Mouse (Mus musculus) liver, embryonic 16.5 days (tissue): ENCODE measurements around the gene Fam57b. TPM values are rescaled to one million over a fixed set of nuclear protein-coding genes. Genes with fewer than 3 reads are reported as not detected.

Source experiments
- ATAC-seq: fragments of 200-750 bp; cut with Nextera tagmentation; 2 replicates; pipeline ENCODE4 v1.8.0; 2017; ENCODE audit warnings: low read depth, mild to moderate bottlenecking, moderate number of reproducible peaks, moderate library complexity
- H3K27ac ChIP-seq: fragments of 300-500 bp; sonication (generic); 2 replicates; pipeline ENCODE4 v1.5.1; 2014; ENCODE audit warnings: mild to moderate bottlenecking, low read length
- H3K27me3 ChIP-seq: fragments of 300-500 bp; sonication (generic); 2 replicates; pipeline ENCODE4 v1.6.1; 2014; ENCODE audit warnings: low read depth, low read length, mixed read lengths; ENCODE audit not compliant: control insufficient read depth, insufficient read depth
- H3K36me3 ChIP-seq: fragments of 300-500 bp; sonication (generic); 2 replicates; pipeline ENCODE4 v1.6.1; 2014; ENCODE audit warnings: mild to moderate bottlenecking; ENCODE audit not compliant: control insufficient read depth, insufficient read depth
- H3K4me1 ChIP-seq: fragments of 300-500 bp; sonication (generic); 2 replicates; pipeline ENCODE4 v1.6.1; 2014; ENCODE audit warnings: low read depth, low read length, mixed read lengths; ENCODE audit not compliant: control insufficient read depth
- H3K4me2 ChIP-seq: fragments of 300-500 bp; sonication (generic); 2 replicates; pipeline ENCODE4 v1.6.1; 2014; ENCODE audit warnings: low read depth, low read length, mixed read lengths
- H3K4me3 ChIP-seq: fragments of 300-500 bp; sonication (generic); 2 replicates; pipeline ENCODE4 v1.5.1; 2014; ENCODE audit warnings: low read depth, mild to moderate bottlenecking, low read length
- H3K9ac ChIP-seq: fragments of 300-500 bp; sonication (generic); 2 replicates; pipeline ENCODE4 v1.6.1; 2014; ENCODE audit warnings: low read depth, low read length
- H3K9me3 ChIP-seq: fragments of 300-500 bp; sonication (generic); replicated peaks from 2 replicates; pipeline ENCODE4 v1.6.1; 2016; ENCODE audit warnings: low read length; ENCODE audit not compliant: control insufficient read depth
- WGBS: fragments of 180-500 bp; shearing (Covaris S2); extraction: QIAGEN DNeasy Blood & Tissue Kit; methylation state at CpG from one replicate; pipeline ENCODE4 v1.1.7; 2014; ENCODE audit not compliant: insufficient replicate concordance; 5-methylcytosine and 5-hydroxymethylcytosine counted together
- polyA plus RNA-seq: library from polyadenylated mRNA; unstranded; fragments of >200 nt; fragmentation: Nextera tagmentation; extraction: Ambion mirVana; gene quantifications from 2 replicates; pipeline ENCODE4 v1.2.1, GENCODE M21; 2015

Gene Fam57b
- polyA plus RNA-seq, 1 experiment from 2014 or later = not detected

DNA sequence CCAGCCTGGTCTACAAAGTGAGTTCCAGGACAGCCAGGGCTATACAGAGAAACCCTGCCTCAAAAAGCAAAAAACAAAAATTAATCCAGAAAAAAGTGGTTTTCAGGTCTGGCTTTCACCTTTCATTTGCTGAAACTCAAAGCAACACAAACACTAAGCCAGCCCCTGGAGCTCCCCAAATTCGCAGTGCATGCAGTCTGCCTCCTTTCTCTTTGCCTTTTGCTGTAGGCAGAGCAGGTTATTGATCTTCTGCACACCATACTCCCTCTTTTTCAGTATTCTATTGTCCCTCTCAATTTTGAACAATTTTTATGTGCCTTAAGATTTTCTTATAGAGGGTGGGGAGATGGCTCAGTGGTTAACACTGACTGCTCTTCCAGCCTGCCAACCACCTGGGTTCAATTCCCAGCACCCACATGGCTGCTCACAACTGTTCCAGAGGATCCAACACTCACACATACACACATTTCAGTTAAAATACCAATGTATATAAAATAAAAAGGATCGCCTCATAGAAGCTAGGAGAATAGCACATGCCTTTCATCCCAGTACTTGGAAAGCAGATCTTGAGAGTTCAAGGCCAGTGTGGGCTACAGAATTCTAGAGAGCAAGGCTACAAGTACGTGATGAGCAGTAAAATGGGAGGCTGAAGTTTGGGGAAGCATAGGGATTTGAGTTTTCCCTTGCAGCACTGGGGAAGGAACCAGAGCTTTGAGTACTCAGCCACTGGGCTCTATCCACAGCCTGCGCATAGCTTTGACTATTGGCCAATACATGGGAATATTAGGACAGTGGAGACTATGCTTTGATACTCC is 3.8 kb upstream of the Fam57b start:
- Histone ChIP-seq H3K9ac (no peak overlapping the region), H3K36me3 (peaks cover 19% of the 10 kb centered on the region), H3K4me3 (no peak overlapping the region), H3K4me2 (no peak overlapping the region), H3K27ac (no peak overlapping the region), H3K27me3 (no peaks in the 10 kb centered on the region), H3K9me3 (no peaks in the 10 kb centered on the region), H3K4me1 (peaks cover 44% of the 10 kb centered on the region)
- WGBS = 68% methylated on average over 4 of the region's 4 CpGs
- ATAC-seq = no peak

DNA sequence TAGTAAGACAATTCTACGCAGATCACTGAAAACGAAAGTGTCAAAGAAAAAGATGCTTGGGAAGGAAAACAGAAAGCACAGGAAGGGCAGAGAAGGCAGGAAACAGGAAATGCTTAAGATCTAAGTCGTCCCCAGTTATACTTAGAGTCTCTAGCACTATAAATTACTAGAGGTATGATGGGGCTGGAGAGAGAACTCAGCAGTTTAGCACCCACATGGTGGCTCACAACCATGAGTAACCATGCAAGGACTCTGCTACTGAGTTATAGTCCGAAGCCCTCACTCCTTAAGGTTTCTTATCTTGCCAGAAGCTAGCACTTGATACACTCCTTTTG is 3.2 kb upstream of the Fam57b start:
- Histone ChIP-seq H3K4me1 (peaks cover 44% of the 10 kb centered on the region), H3K9me3 (no peaks in the 10 kb centered on the region), H3K9ac (no peak overlapping the region), H3K36me3 (peaks cover 14% of the 10 kb centered on the region), H3K27me3 (no peaks in the 10 kb centered on the region), H3K27ac (no peak overlapping the region), H3K4me2 (no peak overlapping the region), H3K4me3 (no peak overlapping the region)
- WGBS = 50% methylated on average over 4 of the region's 4 CpGs
- ATAC-seq = no peak

DNA sequence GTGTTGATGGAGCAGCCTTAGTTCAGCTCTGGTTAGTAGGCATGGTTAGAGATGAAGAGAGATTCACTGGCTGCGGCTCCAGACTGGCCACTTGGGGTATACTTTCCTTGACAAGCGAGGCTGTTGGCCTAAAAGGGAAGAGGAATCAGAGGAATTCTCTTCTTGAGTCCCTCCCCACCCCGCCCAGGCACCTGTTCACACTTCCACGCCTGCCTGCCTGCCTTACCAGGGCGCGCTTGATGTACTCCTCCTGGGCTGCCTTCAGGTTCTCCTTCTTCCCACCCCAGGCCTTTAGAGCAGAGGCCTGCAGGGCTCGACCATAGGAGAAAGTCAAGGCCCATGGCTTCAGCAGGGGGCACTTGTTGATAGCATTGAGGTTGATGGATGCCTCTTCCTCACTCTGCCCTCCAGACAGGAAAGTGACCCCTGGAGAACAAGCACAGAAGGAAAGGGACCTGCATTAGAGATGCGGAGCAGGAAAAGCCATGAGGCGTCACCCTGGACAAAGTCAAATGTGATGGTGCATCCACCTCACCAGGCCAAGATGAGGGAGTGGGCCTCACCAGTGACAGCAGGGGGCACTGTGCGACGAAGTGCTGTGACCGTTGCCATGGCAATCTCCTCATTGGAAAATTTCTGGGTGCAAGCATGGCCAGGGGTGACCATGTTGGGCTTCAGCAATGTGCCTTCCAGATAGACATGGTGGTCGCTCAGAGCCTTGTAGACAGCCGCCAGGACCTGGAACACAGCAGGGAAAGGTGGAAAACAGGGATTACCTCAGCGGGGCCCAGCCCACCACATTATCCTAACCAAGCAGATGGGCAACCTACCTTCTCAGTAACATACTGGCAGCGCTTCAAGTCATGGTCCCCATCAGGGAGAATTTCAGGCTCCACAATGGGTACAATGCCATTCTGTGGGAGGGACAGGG is 1.8 kb upstream of the Fam57b start:
- no peak overlapping the region for H3K9ac ChIP-seq
- peaks cover 6% of the 10 kb centered on the region for H3K36me3 ChIP-seq
- no peak overlapping the region for H3K4me3 ChIP-seq
- ATAC-seq = no peak
- no peak overlapping the region for H3K4me2 ChIP-seq
- H3K27me3 ChIP-seq = no peaks in the 10 kb centered on the region
- no peaks in the 10 kb centered on the region for H3K9me3 ChIP-seq
- no peak overlapping the region for H3K27ac ChIP-seq
- peaks cover 52% of the 10 kb centered on the region for H3K4me1 ChIP-seq
- 80% methylated on average over 16 of the region's 16 CpGs for WGBS

- H3K36me3 ChIP-seq = peaks cover 6% of the 10 kb centered on the region
- H3K9me3 ChIP-seq = no peaks in the 10 kb centered on the region
- WGBS = 60% methylated on average over 8 of the region's 8 CpGs
- no peak overlapping the region for H3K27ac ChIP-seq
- H3K4me2 ChIP-seq = no peak overlapping the region
- H3K4me1 ChIP-seq = peaks cover 47% of the 10 kb centered on the region
- H3K4me3 ChIP-seq = no peak overlapping the region
- H3K9ac ChIP-seq = no peak overlapping the region
- ATAC-seq = no peak
- no peaks in the 10 kb centered on the region for H3K27me3 ChIP-seq
These were observed 1.0 kb upstream of the Fam57b start for GRCm38 (mm10) chr7:126796350-126796932.

DNA sequence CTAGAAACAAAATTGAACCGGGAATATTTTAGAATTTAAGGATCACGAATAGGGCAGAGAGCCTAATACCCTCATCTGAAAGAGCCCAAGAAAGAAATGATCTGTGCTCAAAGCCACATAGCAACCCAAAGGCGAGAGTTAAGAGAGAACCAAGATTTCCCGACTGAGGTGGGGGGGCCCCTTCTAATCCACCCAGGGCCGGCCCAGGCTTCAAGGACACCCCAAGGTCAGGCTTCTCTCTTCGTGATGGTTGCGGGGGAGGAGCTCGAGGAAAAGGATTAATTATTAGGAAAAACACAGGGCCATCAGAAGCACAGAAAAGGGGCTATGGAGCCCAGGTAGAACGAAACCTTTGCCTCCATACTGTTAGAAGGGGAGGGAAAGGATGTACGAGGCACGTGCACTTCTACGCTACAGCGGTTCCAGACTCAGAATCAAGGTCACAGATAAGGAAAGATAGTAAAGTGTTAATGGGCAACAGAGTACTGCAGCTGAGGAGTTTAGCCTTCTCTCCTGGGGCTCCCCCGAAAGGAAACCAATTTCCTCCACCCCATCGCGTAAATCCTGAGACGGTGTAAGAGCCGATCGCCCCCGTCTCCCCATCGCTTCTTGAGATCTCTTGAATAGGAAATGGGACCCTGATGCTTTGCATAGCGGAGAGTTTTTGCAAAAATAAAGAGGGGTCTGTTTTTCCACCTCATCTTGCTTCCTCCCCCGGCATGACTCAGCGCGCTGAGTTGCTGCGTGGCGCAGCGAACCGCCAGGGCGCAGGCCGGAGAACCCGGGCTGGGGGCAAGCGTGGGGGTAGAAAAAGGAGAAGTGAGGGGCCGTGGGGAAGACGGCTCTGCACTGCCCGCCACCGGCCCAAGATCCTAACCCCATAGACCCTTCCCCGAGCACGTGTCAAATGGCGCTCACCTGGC is 920 bp downstream of the Fam57b start:
- peaks cover 38% of the 10 kb centered on the region for H3K4me1 ChIP-seq

GRCm38 (mm10) chr7:126799050-126799467 is 1.6 kb downstream of the Fam57b start:
- Histone ChIP-seq H3K27me3 (no peaks in the 10 kb centered on the region), H3K4me3 (peak overlapping the region; percentile 81), H3K27ac (peak overlapping the region; percentile 91), H3K4me1 (peaks cover 38% of the 10 kb centered on the region), H3K36me3 (peaks cover 6% of the 10 kb centered on the region), H3K9ac (peak overlapping the region; percentile 79), H3K9me3 (no peaks in the 10 kb centered on the region), H3K4me2 (peak overlapping the region; percentile 97)
- ATAC-seq = peak; percentile 94
- 1% methylated on average over 33 of the region's 36 CpGs for WGBS

More for the DNA sequence above, 920 bp downstream of the Fam57b start:
- Histone ChIP-seq H3K27ac (peak overlapping the region; percentile 88), H3K9ac (peak overlapping the region; percentile 79), H3K9me3 (no peaks in the 10 kb centered on the region), H3K4me2 (peak overlapping the region; percentile 97), H3K27me3 (no peaks in the 10 kb centered on the region), H3K4me3 (peak overlapping the region; percentile 81), H3K36me3 (peaks cover 6% of the 10 kb centered on the region)
- under 1% methylated on average over 40 of the region's 40 CpGs for WGBS
- peak; percentile 28 for ATAC-seq

GRCm38 (mm10) chr7:126799468-126800268 is 2.2 kb downstream of the Fam57b start:
- Histone ChIP-seq H3K4me2 (peak overlapping the region; percentile 97), H3K27ac (peak overlapping the region; percentile 91), H3K9me3 (no peaks in the 10 kb centered on the region), H3K9ac (peak overlapping the region; percentile 73), H3K36me3 (peaks cover 6% of the 10 kb centered on the region), H3K4me3 (peak overlapping the region; percentile 81), H3K4me1 (peaks cover 38% of the 10 kb centered on the region), H3K27me3 (no peaks in the 10 kb centered on the region)
- 3% methylated on average over 38 of the region's 38 CpGs for WGBS
- peak; percentile 67 for ATAC-seq
